Mouse (Mus musculus) lung, postnatal 0 days (tissue): ENCODE measurements at regions not wholly inside any gene's neighbourhood (a gene's known extent, or its start where the extent isn't known, plus 50 kb on each side); places are given as distances from the start of the nearest gene placed in this dataset.

Source experiments
- CTCF ChIP-seq: IDR thresholded peaks from 2 replicates; pipeline ENCODE4 v1.5.1; 2016; ENCODE audit warnings: antibody characterized with exemption, mild to moderate bottlenecking
- EP300 ChIP-seq: IDR thresholded peaks from 2 replicates; pipeline ENCODE4 v1.6.1; 2016; ENCODE audit warnings: antibody characterized with exemption, mild to moderate bottlenecking, control low read depth

DNA sequence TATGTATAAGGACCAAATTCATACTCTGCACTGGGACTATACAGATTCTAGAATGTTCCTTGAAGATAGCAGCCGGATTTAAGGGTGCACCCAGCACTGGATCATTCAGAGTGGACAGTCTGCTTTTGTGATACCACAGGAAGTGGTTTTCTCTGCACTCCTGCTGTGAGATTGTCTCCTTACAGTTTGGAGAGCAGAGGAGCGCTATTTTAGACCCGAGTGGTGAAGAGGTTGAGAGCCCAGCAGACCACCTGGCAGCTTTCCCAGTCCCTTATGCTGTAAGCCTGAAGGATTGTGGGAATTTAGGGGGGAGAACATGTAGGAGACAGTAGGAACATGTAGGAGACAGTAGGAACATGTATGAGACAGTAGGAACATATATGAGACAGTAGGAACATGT, 147.5 kb upstream of the Zmiz1 start:
- no peak for TF ChIP-seq CTCF
- no peak for TF ChIP-seq EP300
